Mouse (Mus musculus) frontal cortex, postnatal 14 days (tissue): Measurements from ENCODE around the gene Casc3.

Experiments
- DNase-seq, 2 experiments: peaks; one replicate each; pipeline ENCODE4 v3.0.0; 2022; ENCODE audit warnings: low spot score in 2 of 2

Casc3 gene

GRCm38 (mm10) chr11:98804605-98805004 is at the start of gene Casc3:
Casc3 (plus strand) TSS chr11:98804905.
- DNase-seq, result no peak

DNA sequence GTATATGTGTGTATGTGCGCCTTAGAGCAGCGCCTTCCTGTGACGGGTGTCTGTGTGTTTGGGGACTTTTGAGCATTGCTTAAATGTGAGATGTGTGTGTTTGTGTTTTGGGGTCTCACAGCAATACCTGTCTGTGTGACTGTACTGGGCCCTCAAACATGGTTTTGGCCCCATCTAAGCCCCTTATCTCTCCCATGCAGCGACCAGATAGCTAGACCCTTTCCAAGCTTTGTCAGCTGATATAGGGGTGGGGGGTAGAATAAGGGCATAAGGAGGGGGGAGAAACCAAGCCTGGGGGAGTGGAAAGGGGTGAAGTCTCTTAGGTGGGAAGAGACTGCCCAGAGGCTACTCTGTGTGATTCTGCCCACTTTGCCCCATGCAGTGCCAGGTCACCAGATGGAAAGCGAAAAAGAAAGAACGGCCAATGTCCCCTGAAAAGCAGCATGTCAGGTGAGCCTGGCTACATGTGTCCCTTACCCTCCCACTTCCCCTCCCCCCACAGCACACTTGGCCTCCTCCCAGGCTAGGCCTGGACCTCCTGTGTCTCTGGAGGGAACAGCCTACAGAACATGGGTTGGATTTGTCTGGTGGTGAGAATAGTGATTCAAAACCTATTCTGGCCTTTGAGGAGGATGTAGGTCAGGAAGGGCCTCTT is 48.9 kb upstream of the Casc3 start:
- no peak for DNase-seq

- DNase-seq, result no peak
Observed at GRCm38 (mm10) chr11:98756711-98757110, 48.0 kb upstream of the Casc3 start.

- no peak for DNase-seq
Observed at GRCm38 (mm10) chr11:98761939-98762338, 42.8 kb upstream of the Casc3 start.

DNA sequence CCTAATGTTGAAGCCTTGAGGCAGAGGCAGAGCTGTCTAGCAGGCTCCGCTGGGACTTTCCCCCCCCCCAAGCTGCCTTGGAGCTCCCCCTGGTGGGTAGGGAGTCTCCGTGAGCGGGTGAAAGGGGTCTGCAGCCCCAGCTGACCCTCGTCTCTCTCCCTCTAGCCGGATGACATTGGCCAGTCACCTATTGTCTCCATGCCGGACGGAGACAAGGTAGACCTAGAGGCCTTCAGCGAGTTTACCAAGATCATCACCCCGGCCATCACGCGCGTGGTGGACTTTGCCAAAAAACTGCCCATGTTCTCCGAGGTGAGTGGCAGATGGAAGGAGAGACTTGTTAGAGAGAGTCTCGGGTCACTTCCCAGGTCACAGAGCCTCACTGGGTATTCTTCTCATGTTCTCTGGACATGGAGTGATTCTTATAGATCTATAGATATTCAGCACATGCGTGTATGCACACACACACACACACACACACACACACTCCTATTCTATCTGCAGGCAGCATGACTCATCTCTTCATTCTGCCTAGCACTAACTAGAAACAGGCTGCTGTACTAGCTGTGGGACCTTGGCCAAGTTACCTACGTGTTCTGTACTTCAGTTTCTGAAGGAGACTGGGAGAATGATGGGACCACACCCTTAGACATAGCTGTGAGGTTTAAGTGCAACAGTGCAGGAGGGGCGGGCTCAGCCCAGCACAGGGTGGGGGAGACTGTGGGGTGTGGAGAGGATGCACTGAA is 41.8 kb upstream of the Casc3 start:
- peak in 1 of 2 experiments; percentile 37 for DNase-seq

DNA sequence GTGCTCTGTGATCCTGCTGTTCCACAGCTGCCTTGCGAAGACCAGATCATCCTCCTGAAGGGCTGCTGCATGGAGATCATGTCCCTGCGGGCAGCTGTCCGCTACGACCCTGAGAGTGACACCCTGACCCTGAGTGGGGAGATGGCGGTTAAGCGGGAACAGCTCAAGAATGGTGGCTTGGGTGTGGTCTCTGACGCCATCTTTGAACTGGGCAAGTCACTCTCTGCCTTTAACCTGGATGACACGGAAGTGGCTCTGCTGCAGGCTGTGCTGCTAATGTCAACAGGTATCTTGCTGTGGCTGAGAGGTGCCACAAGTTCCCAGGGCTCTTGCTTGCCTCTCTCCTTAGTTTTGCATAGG is 41.2 kb upstream of the Casc3 start:
- no peak for DNase-seq

GRCm38 (mm10) chr11:98764091-98764490 is 40.6 kb upstream of the Casc3 start:
- DNase-seq, result peak in 1 of 2 experiments; percentile 17

GRCm38 (mm10) chr11:98764746-98765145 is 40.0 kb upstream of the Casc3 start:
- DNase-seq, result no peak

DNA sequence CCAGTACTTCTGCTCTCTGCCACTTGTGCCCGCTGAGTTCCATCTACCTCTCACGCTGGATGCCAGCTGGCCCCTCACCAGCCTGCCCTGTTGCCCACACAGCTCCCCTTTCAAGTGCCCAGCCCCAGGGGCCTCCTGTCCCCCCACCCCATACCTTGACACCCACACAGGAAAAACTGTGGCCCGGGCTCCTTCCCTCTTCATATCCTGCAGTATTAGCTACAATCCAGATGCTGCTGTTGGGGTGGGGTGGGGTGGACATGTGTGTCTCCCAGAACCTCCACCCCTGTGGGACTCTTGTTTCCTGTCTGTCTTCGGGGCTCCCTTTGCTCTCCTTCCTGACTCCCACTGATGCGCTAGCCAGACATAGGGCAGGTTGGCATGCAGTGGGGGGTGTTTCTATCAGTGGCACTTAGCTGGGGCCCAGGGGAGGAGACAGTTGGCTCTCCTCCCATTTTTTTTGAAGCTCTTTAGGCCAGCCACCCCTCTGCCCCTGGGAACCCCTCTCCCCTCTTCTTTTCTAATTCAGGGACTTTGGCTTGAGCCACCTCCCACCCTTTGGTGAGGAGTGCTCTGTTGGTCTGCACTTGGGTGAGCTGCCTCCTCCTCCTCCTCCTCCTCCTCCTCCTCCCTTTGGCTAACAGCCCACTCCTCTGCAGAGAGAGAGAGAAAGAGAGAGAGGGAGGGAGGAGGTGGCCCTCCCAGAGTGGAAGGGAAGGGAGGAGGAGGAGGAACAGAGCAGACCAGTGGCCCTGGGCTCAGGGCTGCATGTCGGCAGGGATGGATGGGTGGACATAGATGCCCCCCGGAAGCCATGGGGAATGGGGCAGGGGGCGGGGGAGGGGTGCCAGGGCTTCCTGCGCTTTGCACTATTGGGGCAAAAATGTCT is 39.0 kb upstream of the Casc3 start:
- peak in 1 of 2 experiments; percentile 16 for DNase-seq

GRCm38 (mm10) chr11:98766346-98766745 is 38.4 kb upstream of the Casc3 start:
- no peak for DNase-seq

- DNase-seq, result peak in 1 of 2 experiments; percentile 11
Observed at GRCm38 (mm10) chr11:98766816-98767215, 37.9 kb upstream of the Casc3 start.

DNA sequence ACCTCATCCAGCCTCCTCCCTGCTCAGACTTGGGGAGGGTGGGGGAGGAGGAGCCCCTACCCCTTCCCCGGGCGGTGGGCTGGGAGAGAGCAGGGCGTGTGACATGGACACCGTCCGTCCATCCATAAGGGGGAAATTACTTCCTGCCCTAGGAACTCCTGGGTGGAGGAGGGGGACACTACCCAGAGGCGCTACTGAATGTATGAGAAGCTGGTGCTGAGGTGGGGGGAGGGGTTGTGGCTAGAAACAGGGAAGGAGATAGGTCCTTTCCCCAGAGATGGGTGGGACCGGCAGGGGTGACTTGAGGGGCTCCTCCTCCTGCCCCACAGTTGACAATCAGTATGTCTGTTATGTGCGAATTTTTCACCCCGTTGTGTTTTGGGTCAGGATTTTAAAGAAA is 37.4 kb upstream of the Casc3 start:
- DNase-seq, result peak in 1 of 2 experiments; percentile 55

GRCm38 (mm10) chr11:98767713-98768112 is 37.0 kb upstream of the Casc3 start:
- no peak for DNase-seq

DNA sequence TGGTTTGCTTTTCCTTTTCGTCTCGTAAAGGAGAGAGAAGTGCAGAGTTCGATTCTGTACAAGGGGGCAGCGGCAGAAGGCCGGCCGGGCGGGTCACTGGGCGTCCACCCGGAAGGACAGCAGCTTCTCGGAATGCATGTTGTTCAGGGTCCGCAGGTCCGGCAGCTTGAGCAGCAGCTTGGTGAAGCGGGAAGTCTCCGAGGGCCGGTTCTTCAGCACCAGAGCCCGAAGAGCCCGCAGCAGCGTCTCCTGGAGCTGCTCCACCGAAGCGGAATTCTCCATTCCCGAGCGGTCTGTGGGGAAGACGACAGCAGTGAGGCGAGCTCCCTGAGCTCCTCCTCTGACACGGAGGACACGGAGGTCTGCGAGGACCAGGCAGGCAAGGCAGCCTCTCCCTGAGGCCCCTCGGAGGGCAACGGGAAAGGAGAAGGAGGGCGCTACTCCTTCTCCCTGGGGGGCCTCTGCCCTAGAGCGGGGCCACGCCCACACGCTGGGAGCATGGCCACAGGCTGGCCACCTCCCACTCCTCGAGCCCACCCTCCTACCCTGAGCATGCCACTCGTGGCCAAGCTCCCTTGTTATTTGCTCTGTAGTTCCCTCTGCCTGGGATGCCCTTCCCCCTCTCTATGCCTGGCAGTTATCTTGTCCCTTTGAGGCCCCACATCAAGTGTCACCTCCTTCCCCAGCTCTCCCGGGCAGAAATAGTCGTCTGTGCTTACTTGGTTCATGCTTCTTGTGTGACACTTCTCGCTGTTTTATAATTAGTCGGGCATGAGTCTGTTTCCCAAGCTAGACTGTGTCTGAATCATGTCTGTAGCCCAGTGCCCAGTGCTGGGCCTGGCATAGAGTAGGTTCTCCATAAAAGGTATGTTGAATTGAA is 36.3 kb upstream of the Casc3 start:
- peak in 1 of 2 experiments; percentile 34 for DNase-seq

DNA sequence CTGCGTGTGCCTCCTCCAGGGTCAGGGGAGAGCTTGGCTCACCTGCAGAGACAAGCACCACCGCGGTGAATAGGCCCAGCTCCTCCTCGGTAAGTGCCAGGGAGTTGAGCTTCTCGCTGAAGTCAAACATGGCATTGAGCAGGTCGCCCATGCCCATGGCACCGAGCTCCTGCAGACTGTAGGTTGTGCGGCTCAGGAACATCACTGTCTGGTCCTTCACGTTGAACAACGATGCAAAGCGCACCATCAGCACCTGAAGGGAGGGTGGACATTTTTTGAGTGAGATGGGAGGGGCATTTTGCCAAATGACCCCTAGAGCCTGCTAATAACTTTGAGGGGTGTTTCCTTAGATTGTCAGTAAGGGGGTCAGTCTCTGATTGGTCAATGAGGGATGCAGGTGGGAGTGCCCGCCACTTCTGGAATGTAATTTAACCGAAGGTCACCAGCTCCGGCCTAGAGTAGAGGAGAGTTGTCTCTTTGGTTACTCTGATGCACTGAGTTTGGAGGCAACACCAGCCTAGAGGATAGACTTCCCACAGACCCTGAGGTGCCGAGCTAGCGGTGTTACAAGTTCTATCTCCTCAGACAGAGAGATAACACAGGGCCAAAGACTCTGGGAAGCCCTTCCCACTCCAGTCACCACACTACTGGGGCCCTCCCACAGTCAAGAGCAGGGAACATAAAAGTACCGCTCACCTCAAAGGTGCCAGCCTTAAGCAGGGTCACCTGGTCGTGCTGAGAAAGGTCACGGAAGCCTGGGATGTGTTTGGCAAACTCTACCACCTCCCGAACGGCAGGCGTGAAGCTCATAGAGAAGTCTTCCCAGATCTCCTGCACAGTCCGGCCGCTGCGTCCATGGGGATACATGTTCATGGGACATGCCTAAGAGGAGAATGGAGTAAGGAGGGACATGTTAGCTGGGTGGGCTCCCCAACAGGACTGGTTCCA is 35.4 kb upstream of the Casc3 start:
- DNase-seq, result peak in 1 of 2 experiments; percentile 17

GRCm38 (mm10) chr11:98770096-98770975 is 34.4 kb upstream of the Casc3 start:
- no peak for DNase-seq

GRCm38 (mm10) chr11:98771131-98771530 is 33.6 kb upstream of the Casc3 start:
- peak in 1 of 2 experiments; percentile 29 for DNase-seq

GRCm38 (mm10) chr11:98771844-98772525 is 32.7 kb upstream of the Casc3 start:
- peak in 1 of 2 experiments; percentile 29 for DNase-seq
